Mouse (Mus musculus): ENCODE results near the gene Col23a1.

Col23a1 gene

DNA sequence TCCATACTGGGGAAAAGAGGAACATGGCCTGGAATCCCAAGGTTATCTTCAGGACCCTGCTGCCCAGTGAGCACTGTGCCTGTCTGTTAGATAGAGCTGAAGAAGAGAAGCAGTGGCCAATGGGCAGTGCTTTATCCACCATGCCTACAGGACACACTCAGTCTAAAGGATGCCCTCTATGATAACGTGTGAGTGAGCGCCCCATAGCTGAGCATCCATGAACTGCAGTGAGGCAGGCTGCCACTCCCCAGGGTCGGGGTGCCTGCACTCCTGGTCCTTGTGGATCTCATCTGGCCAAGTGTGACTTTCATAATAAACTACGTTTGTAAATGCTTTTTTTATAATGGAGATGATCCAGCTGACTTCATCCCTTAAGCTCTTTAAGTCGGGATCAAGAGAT lies 87.5 kb downstream of the Col23a1 start:
- peak in 1 of 2 experiments; percentile 20 for DNase-seq (ENCODE audit: low spot score in 2 of 2)

DNA sequence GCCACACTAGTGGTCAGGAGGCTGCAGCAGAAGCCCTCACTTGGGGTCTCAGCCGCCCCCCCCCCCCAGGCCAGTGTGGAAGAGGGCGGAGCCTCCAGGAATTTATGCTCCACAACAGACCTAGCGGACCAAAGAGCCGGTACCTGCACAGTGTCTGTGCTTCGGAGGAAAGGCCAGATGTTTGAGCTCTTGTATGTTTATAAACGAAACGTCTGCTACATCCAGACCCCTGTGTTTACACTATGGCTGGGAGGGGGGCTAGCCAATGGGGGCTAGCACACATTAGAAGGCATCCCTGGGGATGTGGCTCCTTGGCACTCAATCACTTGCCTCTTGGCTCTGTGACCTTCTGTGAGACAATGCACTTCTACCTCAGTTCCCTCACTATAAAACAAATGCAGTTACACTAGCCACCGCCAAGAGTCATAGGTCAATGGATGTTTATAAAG lies 99.2 kb downstream of the Col23a1 start:
- DNase-seq (ENCODE audit: low spot score in 2 of 2): no peak

DNA sequence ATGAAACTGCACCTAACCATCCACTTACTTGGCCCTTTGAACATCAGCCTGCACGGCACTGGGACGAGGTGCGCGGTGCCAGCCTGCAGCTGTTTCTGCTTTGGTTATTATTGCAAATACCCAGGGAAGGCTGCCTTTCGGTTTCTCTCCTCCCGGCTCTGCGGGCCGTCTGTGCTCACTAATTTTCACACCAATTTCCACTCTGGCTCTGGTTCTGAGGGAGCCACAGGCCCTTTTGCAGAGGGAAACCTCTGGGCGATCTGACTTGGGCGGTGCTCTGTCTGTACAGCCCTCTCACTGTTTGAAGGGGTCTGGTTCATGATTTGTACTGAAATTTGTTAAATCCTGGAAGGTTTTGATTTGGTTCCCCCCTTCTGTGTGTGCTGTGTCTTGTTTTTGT lies 100.0 kb downstream of the Col23a1 start:
- no peak for DNase-seq (ENCODE audit: low spot score in 2 of 2)

DNA sequence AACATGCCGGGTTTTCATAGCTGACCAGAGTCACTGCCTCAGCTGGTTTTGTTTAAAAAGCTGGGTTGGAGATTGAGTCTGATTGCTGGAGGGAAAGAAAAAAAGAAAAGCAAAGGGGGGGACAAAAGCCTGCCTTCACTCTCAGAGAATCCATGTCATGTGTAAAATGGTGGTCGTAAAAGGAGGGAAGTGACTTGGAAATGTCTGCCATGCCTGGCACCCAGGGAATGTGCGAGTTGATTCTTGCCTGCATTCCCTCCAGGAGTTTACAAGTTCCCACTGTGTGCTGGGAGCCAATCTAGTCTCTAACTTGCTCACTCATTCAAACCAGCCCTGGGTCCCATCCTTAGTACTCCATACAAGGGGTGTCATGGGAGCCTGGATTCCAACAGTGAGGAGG lies 100.8 kb downstream of the Col23a1 start:
- no peak for DNase-seq (ENCODE audit: low spot score in 2 of 2)

DNA sequence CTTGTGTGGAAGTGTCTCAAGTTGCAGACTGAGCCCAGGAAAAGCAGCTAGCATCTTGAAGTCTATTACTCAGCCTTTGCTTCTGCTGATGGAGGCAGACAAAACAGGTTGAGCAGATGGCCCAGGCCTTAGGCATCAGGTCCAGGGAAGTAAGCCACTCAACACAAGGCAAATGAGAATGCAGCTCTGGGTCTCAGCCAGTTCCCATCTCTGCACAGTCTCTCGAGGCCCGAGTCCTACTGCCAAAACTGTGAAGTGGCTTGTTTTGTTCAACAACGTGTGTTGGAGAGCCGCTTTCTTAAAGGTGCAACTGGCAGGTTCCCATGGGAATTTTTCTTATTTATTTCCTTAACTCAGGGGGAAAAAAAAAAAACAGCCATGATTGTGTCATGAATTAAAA lies 101.8 kb downstream of the Col23a1 start:
- peak; percentile 79 to 85 for DNase-seq (ENCODE audit: low spot score in 2 of 2)

DNA sequence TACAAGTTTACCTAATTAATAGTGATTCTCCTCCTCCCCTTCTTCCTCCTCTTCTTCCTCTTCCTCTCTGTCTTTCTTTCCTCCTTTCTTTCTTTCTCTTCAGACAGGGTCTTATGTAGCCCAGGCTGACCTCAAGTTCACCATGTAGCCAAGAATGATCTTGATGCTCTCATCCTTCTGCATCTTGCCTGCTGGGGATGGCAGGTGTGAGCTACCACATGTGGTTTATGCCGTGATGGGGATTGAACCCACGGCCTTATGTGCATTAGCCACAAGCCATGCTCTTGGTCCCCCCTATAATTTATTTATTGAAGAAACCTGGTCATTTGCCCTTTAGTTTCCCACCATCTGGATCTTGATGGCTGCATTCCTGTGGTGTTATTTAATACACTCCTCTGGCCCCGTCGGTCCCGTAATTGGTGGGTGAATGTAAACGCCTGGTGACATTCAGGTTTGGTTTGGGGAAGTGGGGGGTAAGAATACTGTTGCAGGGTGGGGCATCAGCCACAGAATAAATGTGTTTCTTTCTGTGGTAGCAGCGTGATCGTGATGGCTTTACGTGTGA lies 104.7 kb downstream of the Col23a1 start:
- no peak for DNase-seq (ENCODE audit: low spot score in 2 of 2)

DNA sequence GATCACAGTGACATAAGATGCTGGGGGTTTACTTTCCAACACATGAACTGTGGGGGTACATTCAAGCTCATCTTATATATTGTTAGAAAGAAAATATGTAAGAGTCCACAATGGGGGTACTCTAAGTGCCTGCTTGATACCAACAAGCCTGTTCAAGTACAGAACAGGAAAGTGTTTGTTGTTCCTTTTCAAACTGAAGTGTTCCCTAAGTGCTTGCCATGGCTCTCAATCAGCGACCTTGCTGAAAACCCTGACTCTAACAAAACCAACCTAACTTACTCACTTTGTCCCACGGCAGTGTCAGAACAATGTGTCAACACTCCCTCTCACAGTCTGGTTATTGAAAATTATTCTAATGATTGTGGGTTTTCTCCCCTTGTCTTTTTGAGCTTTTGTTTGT lies 106.7 kb downstream of the Col23a1 start:
- DNase-seq (ENCODE audit: low spot score in 2 of 2): no peak

DNA sequence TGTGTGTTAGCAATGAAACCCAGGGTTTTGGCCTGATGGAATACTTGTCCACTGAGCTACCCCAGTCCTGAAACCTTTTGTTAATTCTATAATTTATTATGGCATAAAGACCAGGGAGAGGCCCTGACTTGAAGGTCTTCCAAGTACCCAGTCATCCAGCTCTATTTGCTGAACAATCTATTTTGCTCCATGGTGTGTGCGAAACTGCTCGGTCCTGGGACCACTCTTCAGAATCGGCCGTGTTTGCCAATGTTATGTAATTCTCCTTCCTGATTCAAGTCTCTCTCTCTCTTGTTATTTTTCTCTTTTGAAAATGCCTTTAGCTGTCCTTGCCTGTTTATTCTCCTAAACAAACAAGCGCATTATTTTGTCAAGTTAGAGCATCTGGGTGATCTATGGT lies 108.4 kb downstream of the Col23a1 start:
- DNase-seq (ENCODE audit: low spot score in 2 of 2): no peak

DNA sequence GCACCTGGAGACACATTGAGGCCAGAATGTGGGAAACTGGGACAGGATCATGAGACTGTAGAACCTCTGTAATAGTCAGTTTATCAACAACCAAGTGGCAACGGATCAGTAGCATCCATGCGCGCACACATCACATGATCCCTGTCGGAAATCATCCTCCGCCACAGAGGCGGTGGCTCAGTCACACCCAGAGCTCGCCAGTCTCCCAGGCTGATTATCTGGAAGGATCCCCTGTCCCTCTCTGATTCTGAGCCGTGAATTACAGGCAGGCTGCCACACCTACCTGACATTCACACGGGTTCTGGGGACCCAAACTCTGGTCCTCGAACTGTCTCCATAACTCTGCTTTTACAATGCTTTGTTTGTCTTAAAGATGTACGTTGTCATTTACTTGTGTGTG lies 110.6 kb downstream of the Col23a1 start:
- DNase-seq (ENCODE audit: low spot score in 2 of 2): no peak

DNA sequence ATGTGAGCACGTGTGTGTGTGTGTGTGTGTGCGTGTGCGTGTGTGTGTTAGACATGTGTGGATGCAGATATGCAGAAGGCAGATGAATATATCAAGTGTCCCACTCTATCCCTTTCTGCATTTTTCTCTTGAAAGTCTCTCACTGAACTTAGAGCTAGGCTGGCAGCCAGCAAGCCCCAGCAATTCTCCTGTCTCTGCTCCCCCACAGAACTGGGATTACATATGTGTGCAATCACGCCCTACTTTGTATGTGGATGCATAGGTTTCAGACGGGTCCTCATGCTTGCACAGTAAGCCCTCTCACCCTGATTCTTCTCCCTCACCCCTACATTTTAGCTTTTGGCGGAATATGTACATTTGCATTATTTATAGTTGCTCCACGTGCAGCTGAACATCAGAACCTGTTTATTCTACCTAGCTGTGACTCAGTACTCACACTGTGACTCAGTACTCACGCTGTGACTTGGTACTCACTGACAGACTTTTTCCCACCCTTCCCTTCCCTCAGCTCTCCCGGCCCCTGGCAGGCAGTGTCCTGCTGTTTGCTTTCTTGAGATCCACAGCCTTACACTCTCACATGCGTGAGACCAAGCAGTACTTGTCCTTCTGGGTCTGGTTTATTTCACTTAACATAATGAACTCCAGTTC lies 111.9 kb downstream of the Col23a1 start:
- no peak for DNase-seq (ENCODE audit: low spot score in 2 of 2)

DNA sequence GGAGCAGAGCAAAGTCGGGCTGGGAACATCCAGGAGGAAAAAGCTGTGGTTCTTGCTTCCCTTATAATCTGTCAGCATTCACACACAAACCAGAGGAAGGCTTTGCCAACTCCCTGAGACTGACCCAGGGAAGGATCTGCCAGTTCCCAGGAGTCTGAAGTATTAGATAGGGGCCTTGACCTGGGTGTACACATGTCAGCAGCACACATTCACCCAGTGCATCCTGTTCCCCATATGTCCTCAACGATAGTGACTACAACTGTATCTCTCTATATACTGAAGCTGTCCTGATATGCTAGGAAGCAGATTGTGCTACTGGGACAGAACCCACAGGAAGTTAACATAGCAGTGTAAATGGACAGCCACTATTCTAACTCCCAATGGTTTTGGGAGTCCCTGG lies 114.2 kb downstream of the Col23a1 start:
- DNase-seq (ENCODE audit: low spot score in 2 of 2): no peak

DNA sequence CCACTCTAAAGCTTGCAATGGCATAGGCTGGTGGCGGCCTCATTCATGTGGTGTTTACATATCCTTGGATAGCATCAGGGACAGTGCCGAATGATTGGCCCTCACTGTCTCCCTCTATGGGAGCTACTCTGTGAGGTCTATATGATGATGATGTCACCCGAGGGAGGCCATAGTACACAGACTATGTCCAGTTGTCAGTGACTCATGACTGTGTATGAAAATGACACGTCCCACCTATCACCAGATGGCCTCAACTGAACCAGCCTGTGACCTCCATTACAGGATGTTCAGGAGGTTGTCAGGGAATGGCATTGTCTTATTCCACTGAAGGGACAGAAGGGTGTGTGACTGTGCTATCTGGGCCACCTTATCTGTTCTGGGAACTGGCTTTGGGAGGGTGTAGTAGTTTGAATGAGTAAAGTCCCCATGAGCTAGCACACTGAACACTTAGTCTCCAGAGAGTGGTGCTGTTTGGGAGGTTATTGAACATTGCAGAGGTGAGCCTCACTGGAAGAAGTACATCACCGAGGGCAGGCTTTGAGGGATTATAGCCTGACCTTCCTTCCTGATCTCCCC lies 115.2 kb downstream of the Col23a1 start:
- DNase-seq (ENCODE audit: low spot score in 2 of 2): no peak

DNA sequence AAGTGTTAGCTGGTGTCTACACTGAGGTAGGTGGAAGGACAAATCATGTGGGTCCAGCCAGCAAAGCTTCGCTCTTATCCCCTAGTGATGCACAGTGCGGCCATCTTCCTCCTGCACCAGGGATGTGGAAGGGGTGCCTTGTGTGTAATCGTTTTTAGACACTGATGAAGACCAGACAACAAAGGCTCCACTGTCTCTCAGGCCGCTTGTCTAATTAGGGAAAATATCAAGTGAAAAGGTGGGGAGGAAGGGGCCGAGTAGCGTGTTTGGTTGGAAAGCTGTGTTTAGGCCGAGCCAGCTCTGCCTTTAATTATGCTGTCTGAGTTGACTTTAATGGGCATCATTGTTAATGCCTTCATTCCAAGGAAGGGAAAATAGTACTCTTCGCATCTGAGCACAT lies 116.8 kb downstream of the Col23a1 start:
- no peak for DNase-seq (ENCODE audit: low spot score in 2 of 2)

DNA sequence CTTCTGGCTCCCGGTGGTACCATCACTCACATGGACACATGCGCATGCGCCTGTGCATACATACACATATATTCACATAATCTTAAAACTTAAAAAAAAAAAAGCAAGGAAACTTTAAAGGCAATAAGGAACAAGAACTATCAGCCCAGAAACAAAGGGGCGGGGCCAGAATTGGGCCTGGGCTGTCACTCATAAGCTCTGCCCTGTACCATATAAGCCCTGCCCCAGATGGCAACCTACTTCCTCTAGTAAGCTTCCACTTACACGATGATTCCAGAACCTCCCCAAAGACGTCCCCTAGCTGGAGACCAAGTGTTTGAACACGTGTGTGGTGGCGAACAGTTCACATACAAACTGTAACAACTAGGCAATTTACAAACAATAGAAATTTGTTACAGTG lies 117.6 kb downstream of the Col23a1 start:
- no peak for DNase-seq (ENCODE audit: low spot score in 2 of 2)

DNA sequence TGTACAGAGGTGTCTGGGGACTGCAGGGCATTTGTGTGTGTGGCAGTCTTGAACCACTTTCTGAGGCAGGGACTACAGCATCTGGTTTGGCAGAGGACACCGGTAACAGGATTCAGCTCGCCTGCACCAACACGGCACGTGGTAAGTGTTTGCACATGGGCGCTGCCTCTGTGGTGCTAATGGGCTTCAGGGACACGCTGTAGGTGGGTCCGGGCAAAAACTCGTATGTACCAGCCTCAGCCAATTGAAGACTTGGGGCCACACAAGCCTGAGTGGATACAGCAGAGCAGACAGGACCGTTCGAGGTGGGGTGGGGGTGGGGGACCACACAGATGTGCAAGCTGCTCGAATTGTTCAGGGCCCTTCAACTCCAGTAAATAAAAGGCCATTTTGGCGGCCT lies 121.1 kb downstream of the Col23a1 start:
- no peak for DNase-seq (ENCODE audit: low spot score in 2 of 2)

DNA sequence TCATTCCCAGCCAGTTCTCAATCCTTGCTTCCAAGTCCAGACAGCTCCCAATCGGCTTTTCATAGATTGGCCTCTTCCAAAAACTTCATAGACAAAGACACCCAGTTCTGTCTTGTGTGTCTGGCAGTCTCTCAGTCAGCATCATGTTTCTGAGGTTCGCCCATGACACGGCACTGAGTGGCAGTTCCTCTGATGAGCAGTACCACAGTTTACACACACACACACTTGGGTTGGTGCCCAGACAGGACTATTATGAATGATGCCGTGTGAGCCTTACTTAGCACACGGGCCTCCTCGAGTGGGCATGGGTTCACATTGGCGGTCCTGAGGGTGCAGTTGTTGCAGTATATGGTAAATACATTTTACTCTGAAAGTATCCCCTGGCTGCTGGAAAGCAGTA lies 124.8 kb downstream of the Col23a1 start:
- no peak for DNase-seq (ENCODE audit: low spot score in 2 of 2)

DNA sequence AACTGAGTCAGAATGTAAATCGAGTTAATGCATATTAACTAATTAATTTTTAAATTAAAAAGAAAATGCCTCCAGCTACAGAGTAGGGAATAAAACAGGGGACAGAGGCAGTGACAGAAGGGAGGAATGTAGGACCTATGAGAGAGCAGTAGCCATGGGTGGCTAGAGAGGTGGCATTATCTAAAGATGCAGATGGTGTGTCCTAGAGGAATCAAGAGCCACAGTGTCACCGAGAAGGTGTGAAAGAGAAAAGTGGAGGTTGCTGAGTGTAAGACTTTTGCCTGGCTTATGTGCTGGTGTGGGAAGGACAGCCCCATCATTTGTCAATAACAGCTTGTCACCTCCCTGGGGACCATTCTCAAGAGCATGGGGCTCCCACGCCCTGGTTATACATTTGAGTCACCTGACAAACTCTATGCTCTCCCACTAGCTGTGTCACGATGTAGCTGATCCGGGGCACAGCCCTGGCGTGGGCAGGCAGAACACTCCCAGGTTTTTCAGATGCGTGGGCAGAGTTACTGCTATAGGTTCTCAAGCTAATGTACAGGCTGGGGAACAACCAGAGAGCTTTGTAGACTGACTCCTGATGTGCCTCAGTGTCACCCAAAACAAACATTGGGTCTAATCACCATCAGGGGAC lies 125.4 kb downstream of the Col23a1 start:
- DNase-seq (ENCODE audit: low spot score in 2 of 2): no peak

DNA sequence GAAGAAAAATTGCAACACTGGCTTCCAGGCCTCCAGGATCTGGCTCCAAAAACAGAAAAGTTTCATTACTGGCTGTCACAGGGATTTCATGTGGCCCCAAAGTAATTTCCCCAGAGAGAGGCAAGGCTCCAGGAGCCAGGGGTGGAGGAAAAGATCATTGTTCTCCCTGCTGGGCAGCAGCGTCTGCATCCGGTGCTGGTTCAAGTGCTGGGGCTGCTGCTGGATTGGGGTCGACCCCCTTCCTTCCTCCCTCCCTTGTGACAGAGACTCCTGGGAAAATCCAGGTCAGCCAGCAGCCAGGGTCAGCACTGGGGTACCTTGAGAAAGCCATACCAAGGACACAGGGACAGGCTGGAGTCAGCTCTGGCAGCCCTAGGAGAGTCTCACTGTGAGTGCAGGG lies 129.1 kb downstream of the Col23a1 start:
- no peak for DNase-seq (ENCODE audit: low spot score in 2 of 2)

DNA sequence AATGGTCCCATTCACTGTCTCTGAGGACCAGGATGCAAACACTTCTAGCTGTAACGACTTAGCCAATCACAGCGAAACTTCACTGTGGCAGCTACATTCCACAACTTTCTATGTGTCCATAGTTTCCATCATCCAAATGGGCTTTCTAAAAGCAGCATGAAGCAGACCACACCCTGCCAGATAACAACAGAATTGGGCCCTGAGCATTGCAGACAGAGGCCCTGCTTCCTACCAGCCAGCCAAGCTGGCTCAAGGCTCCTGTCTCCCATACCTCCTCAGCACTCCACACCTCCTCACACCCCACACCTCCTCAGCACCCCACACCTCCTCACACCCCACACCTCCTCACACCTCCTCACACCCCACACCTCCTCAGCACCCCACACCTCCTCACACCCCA lies 132.2 kb downstream of the Col23a1 start:
- DNase-seq (ENCODE audit: low spot score in 2 of 2): no peak

DNA sequence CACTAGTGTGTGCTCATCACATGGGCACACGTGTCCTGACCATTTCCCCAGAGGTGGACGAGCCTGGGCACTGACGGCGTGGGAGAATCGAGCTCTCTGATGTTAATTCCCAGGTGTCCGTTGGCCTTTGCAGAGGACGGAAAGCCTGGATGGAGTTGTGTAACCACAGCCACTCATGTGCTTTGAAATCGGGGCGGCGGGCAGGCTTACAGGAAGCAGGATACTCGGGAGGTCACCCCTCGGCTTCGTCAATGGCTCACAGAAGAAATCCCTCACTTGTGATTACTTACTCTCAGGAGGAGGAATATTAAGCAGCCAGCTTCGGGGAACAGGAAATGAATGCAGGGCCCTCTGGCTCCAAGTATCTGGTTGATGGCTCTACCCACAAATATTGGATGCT lies 133.0 kb downstream of the Col23a1 start:
- DNase-seq (ENCODE audit: low spot score in 2 of 2): no peak

DNA sequence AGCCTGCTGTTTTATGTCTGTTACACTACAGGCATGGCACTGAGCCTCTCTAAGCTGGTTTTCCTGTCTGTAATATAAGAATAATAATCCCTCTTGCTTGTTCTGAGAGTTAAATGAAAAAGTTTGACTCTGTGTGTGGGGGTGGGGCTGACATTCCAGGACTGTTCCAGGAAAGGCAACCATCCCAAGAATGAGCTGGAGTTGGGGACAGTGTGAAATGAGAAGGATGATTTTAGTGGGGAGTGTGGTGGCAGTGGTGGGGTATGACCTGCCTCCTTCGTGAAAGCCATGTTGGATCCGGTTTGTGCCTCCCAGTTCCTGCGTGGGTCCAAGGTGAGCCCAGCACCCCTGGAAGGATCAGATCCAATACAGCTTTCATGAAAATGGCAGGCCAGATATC lies 136.4 kb downstream of the Col23a1 start:
- DNase-seq (ENCODE audit: low spot score in 2 of 2): no peak

DNA sequence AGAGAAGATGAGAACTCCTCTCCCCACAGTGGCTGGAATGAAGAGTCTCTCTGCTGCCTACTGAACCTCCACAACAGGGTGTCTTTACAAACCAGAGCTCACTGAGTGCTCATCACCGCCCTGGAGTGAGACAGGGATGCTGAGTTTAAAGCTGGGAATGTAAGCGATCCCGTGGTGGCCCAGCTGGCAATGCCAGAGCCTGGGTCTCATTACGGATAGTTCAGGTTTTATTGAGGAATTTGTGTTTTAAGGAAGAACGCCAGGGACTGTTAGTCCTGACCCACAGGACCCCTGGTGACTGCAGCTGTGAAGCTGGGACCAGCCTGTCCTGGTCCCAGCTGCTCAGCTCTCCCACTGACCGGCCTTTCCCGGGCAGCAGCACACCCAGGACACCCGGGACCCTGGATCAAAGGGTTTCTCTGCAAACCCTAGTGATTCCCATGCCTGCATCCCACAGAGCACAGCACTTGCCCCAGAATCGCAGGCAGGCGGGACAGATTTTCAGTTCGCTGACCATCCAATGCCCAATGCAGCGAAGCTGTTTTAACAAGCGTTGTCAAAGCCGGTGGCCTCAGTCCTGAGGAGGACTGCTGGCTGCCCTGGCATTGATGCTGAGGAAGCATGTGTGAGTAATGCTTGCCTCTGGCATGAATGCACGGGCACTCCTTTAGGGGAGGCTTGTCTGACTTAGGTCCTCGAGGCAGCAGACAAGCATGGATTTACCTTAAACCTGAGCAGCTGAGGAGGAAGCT lies 139.9 kb downstream of the Col23a1 start:
- no peak for DNase-seq (ENCODE audit: low spot score in 2 of 2)
